Mouse (Mus musculus) heart, adult 11 months (tissue): ENCODE measurements around the gene Morc1.

Experiments
- DNase-seq: peaks from one replicate; pipeline ENCODE4 v3.0.0; 2022

Morc1 gene

DNA sequence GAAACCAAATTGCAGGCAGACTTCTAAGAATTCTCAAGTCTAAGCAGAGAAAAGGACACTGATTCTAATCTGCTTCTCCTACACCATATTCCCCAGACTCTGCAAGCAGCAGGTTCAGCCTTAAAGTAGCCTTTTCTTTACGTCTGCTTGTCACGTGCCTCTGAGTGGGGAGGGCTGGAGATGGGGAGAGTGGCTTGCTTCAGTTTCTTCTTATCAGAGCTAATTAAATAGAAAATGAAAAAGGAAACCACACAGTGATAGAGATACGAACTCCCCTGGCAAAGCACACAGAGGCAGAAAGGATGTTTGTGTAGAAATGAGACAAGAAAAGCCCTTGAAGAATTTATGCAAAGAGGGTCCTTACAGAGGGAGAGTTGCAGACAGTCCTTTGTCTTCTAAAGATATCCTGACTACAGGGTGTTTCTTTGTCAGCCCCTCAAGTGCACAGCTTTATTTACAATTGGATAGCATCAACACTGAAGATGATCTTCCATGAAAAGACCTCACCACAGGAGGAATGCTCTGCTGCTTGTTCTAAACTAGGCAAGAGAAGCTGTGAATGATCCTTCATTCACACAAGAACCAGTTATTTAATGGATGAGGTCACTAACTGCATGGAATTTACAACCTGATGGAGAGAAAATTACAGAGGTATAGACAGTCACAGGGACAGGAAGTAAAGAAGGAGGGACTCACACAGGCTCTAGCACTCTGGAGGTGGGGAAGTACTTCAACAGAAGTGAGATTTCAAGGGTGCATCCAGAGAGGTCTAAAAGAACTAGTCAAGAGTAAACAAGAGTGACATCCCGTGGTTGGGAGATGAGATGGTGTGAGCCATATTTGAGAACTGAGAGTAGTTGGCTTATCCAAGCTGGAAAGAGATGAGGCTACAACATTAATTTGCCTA, 44.1 kb downstream of the Morc1 start:
- no peak for DNase-seq

DNA sequence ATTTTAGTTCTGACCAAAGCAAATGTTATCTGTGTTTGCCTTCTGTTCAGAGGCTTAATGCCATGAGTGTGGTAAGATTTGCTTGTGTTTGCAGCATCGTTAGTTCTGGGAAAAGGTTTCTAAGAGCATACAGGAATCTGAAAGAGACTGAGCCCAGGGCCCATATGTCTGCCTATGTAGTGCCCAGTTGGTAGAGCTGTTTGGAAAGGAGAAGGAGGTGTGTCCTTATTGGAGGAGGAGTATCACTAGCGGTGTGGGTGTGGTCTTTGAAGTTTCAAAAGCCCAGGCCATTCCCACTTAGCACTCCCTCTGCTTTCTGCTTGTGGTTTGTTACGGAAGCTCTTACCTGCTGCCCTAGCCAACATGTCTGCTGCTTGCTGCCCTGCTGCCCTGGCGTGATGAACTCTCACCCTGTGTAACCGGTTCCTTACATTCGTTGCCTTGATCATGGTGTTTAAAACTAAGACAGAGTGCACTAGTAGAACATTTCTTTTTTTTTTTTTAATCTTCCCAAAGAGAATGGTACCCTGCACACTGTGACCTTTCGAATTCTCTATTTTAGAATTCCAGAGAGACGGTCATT, 48.3 kb downstream of the Morc1 start:
- DNase-seq: peak; percentile 67

DNA sequence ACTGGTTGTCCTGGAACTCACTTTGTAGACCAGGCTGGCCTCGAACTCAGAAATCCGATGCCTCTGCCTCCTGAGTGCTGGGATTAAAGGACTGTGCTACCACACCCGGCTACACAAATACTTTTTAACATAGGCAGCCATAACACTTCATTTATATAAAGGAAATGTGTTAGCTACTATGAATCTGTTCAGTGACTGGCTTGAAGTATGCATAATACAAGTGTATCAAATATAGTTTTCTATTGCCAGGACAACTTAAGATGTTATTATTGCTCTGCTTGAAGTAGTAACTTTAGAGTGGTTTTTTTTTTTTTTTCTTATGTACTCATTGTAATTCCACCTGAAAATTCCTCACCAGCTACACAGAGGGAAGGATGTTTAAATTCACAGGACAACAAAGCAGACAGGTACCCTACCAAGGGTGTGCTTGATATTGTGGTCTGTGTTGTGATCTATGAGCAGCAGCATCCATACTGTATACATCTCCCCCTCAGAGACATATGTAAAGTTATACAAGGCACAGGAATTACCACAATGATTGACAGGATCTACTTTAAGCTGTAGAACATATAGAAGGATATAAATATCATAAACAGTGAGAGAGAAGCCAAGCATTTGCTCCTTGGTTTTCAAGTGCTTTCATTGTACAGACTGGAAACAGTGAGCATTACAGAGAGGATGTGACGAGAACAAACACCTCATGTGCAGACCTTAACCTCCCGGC, 85.9 kb downstream of the Morc1 start:
- DNase-seq: no peak

DNA sequence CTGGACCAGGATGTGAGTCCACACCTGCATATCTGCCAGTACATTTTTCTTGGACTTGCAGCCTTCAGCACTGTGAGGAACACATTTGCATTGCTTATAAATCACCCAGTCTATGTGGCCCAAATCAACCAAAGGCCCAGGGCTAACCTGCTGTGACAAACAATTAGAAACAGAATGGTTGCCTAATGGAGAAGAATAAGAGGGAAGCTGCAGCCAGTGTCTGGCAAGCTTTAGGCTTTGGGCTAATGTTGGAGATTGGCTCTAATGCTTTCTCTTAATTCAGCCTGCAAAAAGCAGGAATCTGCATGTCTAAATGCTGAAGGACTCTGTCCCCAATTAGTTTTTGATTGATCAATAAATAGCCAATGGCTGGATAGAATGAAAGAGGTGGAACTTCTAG, 88.5 kb downstream of the Morc1 start:
- DNase-seq: no peak

DNA sequence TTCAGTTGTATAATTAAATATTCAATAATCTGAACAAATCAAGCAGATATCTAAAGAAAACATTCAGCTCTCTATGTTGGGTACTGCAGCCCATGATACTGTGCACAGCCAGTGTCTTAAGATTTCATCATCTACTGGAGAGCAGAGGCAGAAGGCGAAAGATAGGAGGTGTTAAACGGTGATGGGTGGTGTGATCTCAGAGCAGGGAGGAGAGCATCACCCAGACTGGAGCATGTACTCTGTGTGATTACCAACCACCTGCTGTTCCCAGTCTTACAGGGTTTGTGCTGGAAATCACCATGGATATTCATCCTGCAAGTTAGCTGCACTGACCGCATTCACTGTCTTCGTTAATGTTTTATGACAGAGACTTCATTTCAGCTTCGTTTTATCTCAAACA, 106.1 kb downstream of the Morc1 start:
- DNase-seq: no peak

DNA sequence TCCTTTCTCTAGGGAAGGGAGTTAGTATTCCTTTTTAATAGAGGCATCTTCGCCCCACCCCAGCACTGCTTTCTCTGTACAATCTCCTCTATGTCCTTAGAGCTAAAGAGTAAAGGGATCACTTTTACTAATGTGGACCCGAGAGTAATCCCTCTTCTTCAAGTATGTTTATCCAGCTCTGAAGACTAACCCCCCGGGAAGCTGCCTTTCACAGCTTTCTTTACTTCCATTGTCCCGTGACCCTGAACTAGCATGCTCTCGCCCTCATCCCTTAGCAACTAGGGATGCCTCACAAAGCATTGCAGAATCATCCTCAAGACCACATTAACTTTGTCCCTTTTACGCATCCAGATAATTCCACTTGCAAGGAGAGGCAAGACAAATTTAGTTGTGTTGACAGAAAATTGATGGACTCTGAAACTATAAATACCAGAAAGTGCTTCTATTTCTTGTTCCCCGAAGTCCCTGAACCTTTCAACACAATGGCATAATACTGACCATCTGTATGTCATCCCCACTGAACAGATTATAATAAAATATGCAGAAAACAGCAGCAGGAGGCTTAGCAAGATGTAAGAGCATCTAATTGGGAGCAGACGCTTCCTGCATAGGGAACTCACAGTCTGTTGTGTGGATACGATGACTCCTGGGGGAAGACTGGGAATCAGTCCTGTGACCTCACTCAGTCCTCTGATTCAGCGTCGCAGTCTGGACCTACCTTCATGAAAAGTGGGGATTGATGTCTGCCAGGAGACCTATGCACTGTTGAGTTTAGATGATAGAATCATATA, 131.4 kb downstream of the Morc1 start:
- DNase-seq: no peak

DNA sequence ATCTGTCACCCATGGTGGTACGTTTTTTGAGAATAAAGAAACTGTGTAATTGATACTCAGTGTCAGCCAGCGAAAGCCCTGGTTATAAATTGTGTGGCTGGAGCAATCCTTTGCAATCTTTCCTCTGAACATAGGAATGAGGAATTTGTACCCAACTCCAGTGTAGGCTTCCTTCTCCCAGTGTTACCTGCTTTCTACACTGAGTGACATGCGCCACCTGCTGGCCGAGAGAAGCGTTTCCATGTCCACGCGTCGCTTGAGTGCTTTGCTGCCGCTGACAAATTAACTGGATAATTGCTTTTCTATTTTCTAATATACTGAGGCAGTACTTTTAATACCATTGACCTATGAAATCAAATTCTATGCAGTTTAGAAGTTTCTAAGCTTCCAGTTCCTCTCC, 139.3 kb downstream of the Morc1 start:
- no peak for DNase-seq

DNA sequence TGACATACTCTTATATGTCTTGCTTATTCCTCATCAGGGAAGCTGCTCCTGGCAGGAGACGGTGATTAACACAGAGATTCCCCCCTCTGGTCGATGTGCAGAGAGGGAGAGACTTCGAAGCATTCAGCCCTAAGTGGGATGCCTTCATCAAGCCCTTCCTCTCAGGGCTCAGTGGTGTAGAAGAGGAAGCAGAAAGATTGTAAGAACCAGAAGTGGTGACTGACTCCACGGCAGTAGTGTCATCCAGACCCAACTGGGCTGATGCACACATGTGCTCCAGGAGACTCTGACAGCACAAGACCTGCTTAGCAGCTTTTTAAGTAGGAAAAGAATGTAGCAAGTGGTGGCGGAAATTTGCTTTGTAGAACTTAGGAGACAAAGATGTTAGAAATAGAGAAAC, 143.0 kb downstream of the Morc1 start:
- DNase-seq: no peak

DNA sequence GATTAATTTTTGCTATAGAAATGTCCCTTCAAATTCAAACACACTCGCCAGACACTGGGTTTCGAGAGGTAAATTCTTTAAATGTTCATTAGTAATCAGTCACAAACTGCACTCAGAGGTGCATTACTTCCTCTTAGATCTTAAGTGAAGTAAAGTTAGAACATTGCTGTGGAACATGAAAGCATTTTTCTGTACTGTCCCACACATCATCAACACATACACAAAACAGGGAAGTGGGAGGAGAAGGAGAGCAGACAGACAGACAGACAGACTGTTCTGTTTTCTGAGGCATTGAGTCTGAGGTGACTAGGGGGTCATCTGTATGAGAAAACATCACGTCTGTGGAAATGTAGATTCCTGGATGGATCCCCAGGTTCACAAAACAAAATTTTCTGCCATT, 143.5 kb downstream of the Morc1 start:
- no peak for DNase-seq

DNA sequence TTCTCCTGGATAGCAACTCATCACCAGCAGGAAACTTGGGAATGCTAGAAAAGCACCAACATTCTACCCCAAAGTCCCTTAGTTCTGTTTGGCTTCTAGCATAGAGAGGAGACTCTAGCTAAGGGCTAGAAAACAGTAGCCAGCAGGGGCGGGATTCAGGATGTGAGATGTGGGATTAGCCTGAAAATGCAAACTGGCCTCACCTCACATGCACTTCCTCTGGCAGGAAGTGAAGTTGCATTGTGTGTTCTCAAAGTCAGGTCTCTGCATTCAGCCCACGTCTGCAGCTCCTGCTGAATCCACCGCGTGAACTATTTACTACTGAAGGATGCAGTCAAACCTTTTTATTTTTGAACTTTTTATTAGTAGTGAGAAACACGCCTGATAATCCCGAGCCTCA, 154.3 kb downstream of the Morc1 start:
- no peak for DNase-seq

DNA sequence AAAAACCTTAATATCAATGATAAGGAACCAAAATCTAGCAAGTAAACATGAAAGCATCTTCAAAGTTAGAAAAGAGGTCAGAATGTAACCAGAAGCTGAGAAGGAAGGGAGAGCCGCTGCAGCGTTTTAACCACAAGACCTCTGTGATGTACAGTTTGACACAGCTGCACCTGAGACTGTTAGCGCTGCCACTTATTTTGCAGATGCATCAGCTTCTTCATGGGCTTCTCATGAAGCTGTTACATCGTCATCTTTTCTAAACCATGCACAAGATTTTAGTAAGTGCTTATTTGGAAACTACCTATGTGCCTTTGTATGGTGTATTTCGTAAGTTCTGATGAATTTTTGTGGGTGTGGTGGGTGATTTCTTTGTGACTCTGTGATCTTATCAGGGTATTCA, 163.4 kb downstream of the Morc1 start:
- no peak for DNase-seq

DNA sequence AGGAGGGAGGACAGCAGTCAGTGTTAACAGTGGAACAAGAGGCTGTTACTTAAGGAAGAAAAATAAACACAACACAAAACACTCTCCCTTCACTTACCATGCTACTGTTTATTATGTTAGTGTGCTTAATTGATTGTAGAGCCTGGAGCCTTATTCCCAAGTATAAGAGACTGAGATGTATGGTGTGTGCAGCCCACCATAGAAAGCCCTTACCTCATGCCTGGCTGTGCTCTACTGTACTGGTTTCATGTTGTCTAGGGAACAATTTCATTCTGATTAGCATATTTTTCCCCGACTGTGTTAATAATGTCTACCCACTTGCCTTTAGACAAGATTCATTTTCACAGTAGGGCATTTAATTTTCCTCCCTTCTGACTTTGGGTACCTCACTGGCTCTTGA, 164.2 kb downstream of the Morc1 start:
- no peak for DNase-seq

DNA sequence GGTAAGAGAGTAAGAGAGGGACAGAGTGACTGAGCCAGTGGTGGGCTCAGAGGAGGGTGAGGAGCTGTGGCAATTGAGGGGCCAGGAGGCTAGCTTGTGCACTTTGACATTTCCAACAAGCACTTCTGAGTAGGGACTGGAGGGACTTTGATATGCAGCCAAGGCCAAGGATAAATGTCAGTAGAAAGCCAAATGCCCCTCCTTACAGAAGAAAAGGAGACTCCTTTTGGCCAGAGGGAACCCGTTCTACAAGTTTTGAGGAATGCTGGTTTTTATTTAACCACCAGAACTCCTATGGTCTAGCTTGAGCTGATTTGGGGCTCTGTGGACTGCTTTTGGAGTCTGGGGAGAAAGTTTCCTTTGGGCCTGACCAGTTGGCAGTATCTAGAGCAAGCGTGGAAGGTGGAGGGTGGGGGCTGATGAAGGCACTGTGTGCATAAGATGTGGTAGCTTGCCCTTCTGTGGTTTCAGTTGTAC, 172.7 kb downstream of the Morc1 start:
- DNase-seq: no peak

DNA sequence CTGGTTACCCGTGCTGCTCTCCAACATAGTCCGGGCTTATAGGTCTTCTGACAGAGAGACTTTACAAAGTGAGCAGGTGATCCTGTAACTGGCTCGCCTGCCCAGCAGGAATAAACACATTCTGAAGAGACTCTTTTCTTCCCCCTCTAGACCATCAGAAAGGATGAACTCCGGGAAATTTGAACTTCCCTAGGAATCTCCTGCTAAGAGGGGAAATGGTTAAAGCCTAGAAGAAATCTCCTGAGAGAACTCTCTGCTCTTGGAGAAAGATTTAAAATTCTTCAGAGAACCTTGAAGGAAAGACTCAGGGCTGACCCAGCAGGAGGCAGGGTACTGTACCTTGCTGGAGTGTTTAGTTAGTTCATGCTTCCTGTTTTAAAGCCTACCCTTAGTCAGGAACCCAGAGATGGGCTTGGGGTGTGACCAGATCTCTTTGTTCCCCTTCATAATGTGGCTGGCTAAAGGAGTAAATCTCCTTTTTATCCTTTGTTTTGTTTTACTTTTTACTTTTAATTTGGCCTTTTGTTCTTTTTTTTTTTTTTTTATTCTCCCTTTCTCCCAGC, 175.5 kb downstream of the Morc1 start:
- no peak for DNase-seq

DNA sequence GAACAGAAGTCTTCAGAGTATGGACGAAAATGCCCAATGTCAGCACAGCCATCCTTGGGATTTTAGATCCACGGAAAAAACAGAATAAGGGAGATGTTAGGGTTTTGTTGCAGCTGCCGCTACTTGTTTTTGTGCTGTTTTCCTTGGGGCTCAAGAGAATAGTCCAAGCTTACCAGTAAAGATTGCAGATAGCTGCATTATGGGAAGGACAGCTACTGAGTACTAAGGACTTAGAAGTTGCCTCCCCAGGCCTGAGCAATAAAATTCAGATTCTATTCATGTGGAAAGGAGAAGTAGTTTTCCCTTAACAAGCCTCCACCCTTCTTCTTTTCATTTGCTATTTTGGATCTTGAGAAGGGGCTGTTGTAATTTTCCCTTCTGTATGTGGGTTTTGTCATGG, 177.2 kb downstream of the Morc1 start:
- DNase-seq: no peak

DNA sequence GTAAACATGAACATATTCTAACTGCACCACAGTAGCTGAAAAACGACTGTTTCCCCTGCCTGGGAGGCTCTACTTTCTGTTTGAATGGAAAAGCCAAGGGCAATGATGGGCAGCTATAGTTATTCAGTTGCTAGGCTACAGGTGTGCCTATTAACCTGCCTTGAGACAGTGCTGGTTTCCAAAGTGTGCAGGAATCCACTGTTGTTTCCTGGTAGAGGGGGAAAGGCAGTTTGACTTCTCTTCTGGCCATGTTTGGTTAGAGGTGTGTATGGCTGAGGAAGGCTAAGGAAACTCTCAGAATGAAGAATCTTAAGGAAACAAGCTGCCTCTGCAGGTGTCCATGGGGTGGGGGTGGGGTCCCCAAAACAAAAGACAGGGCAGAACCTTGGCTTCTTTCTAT, 179.8 kb downstream of the Morc1 start:
- DNase-seq: no peak

DNA sequence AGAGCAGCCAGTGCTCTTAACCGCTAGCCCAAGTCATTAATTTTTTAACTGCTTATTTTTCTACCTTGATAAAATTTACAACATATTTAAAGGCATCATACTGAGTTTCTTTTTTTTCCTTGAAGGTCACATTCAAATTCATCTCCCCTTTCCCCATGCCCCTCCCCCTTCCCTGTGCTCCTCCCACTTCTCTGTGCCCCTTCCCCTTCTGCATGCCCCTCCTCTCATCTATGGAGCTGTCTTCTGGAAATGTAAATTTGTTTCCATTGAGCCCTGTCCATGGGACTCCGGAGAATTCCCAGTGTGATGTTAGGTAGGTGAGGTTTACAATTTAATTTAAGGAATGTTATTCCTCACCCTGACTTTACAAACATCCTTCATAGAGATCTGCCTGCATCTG, 180.4 kb downstream of the Morc1 start:
- no peak for DNase-seq

DNA sequence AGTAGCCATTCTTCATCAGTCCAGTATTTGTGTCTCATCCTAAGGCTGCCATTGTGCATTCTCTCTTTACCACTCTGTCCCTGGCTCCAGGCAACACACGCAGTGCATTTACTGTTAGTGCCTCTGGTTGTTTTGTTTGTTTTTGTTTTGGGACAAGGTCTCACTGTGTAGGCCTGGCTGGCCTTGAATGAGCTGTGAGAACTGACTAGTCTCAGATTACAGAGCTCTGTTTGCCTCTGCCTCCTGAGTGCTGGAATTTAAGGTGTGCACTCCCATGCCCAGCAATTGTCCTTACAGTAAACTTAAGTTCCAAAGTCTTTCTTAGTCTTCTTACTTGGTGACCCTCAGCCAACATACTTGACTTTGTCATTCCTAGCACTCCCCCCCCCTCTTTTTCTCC, 182.7 kb downstream of the Morc1 start:
- no peak for DNase-seq

DNA sequence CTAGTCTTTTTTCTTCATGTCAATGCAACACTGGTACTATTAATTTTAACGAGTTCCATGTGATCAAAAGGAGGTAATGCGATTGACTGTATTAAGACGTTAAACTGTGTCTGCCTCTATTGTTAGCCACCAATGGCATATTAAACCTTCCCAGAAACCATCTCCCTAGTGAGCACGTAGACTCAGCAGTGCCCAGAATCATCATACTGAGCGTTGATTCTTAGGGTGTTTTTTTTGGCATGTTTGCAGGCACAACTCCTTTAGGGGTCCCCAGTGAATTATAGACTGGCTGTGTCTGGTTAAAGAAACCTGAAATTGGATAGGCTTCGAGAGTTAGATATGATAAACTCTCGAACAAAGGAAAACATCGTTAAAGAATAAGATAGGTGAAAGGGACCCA, 189.5 kb downstream of the Morc1 start:
- no peak for DNase-seq

DNA sequence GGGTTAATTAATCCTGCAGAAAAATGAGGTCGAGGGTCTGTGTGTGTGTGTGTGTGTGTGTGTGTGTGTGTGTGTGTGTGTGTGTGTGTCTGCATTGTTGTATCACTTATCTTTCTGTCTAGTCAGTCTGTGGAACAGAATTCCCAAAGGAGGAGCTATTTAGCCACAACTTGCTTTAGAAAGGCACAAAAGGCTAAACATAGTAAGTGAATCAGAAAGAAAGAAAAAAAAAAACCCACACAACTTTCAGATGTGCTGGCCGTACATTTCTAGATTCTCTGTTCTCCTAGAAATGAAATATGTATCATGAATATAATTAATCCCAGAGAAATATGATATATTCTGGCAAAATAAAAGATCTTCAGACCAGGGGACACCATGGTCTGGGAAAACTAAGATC, 190.0 kb downstream of the Morc1 start:
- no peak for DNase-seq

DNA sequence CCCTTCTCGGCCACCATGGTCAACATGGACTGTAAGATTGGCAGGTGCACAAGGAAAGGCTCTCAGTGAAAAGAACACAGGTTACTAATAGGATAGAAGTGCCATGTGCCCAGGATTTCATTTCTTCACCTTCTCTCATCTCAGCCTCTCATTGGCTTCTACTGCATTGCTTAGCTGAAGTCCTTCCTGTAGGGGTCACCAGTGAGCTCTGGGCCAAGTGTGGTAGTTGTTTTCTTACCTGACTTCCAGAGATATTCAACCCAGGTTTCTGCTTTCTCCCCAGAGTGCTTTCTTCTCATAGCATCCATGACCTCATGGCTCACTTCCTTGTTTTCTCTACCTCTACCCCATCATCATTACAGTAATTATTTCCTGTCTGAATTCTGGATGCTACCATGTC, 192.4 kb downstream of the Morc1 start:
- no peak for DNase-seq

DNA sequence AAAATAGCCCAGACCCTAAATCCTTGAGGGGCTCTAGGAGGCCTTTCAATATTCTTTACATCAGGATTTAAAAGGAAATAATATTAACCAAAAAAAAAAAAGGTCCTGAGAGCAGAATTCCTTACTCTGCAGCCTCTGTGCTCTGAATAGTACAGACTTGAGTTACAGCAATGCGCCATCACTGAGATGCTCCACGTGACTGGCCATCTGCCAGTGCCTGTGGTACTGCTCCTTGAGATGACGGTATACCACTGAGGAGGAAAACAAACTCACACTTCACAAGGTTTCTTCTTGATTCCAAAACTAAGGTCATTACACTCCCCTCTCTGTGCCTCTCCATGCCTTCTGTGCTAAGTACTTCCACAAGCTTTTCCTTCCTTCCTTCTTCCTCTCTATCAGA, 195.1 kb downstream of the Morc1 start:
- DNase-seq: no peak

DNA sequence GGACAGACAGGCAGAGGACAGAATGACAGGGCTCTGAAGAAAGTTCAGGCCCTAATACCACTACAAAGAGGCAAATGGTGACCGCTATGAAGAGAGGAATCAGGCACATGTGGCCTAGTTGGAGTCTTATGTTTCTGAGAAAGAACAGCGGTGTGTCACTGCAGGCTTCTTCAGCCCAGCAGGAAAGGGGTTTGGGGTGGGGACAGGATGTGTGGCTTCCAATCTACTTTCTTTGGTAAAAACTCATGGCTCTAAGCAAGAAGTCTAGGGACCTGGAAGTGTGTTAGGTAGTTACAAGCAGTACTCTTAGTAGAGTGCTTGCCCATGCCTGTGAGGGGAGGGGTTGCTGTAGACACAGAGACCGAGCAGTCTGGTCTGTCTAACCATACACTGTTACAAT, 196.3 kb downstream of the Morc1 start:
- no peak for DNase-seq
